Mouse (Mus musculus) adrenal gland, postnatal 25 days (tissue): ENCODE data around the gene Kprp. TPM values are rescaled to one million over a fixed set of nuclear protein-coding genes. Genes with fewer than 3 reads are reported as not detected.
"Not testable (repeated sequence)": the region's sequence is repeated elsewhere in the genome, so short reads cannot be mapped to it uniquely, and the experiment has no call there.

ENCODE experiments used
- DNase-seq: peaks from one replicate; pipeline ENCODE4 v3.0.0; 2021; ENCODE audit warnings: mixed read lengths
- long read RNA-seq: library from polyadenylated mRNA; stranded (forward); transcript quantifications from one replicate; pipeline ENCODE4 v2.0.0, GENCODE M21; 2021
- total RNA-seq: library from RNA; stranded (reverse); gene quantifications from 2 replicates; pipeline ENCODE4 v1.2.3, GENCODE M21; 2021

Gene Kprp
- not detected in 2 replicates for total RNA-seq
- long read RNA-seq = 0 reads

GRCm38 (mm10) chr3:92827108-92827507 is at the start of gene Kprp:
Gene Kprp, minus strand, starts transcription at chr3:92827247.
- no peak for DNase-seq

- DNase-seq = no peak
Measured at GRCm38 (mm10) chr3:92874180-92874579, 47.1 kb upstream of the Kprp start.

GRCm38 (mm10) chr3:92870116-92870515 is 43.1 kb upstream of the Kprp start, which contains the start of gene 2310050C09Rik:
Gene 2310050C09Rik, minus strand, starts transcription at chr3:92870216.
- no peak for DNase-seq

GRCm38 (mm10) chr3:92851186-92851585 is 24.1 kb upstream of the Kprp start, which contains the start of gene Lce1l:
Gene Lce1l, minus strand, starts transcription at chr3:92851286.
- DNase-seq = no peak

- DNase-seq = no peak
Measured at GRCm38 (mm10) chr3:92825808-92826207, 1.2 kb downstream of the Kprp start.

GRCm38 (mm10) chr3:92816036-92816435 is 11.0 kb downstream of the Kprp start:
- DNase-seq = not testable (repeated sequence)

GRCm38 (mm10) chr3:92815581-92815980 is 11.5 kb downstream of the Kprp start:
- no peak for DNase-seq

- DNase-seq = no peak
Measured at GRCm38 (mm10) chr3:92807791-92808190, 19.3 kb downstream of the Kprp start, which contains the start of gene Lce1k. Gene Lce1k, minus strand, starts transcription at chr3:92807891.

- no peak for DNase-seq
Measured at GRCm38 (mm10) chr3:92790414-92790813, 36.6 kb downstream of the Kprp start, which contains the start of gene Lce1j. Gene Lce1j, minus strand, starts transcription at chr3:92790514.

GRCm38 (mm10) chr3:92778799-92779198 is 48.2 kb downstream of the Kprp start, which contains the start of gene Lce1i:
Gene Lce1i, minus strand, starts transcription at chr3:92778899.
- no peak for DNase-seq

Other genes with a start within 250 kb of the Kprp start
- gene Smcp, start 238.2 kb downstream of the Kprp start, total RNA-seq = not detected in 2 replicates
- gene 2210017I01Rik, start 219.8 kb downstream of the Kprp start, total RNA-seq = not detected in 2 replicates
- not detected in 2 replicates for gene Lce6a, start 205.6 kb downstream of the Kprp start, total RNA-seq
- not detected in 2 replicates for gene Lce1a1, start 178.9 kb downstream of the Kprp start, total RNA-seq
- not detected in 2 replicates for gene Lce1b, start 170.3 kb downstream of the Kprp start, total RNA-seq
- gene Lce1a2, start 156.9 kb downstream of the Kprp start, total RNA-seq = not detected in 2 replicates
- gene Lce1c, start 148.0 kb downstream of the Kprp start, total RNA-seq = not detected in 2 replicates
- not detected in 2 replicates for gene Lce1d, start 140.0 kb downstream of the Kprp start, total RNA-seq
- not detected in 2 replicates for gene Lce1e, start 118.2 kb downstream of the Kprp start, total RNA-seq
- not detected in 2 replicates for gene Lce1f, start 106.9 kb downstream of the Kprp start, total RNA-seq
- not detected in 2 replicates for gene Gm38119, start 88.2 kb downstream of the Kprp start, total RNA-seq
- gene Lce1g, start 74.9 kb downstream of the Kprp start, total RNA-seq = not detected in 2 replicates
- gene Lce1h, start 62.2 kb downstream of the Kprp start, total RNA-seq = not detected in 2 replicates
- gene Lce1i, start 48.3 kb downstream of the Kprp start, total RNA-seq = not detected in 2 replicates
- not detected in 2 replicates for gene Lce1j, start 36.7 kb downstream of the Kprp start, total RNA-seq
- gene Lce1k, start 19.4 kb downstream of the Kprp start, total RNA-seq = not detected in 2 replicates
- not detected in 2 replicates for gene Lce1l, start 24.0 kb upstream of the Kprp start, total RNA-seq
- not detected in 2 replicates for gene 2310050C09Rik, start 43.0 kb upstream of the Kprp start, total RNA-seq
- not detected in 2 replicates for gene Lce3a, start 99.0 kb upstream of the Kprp start, total RNA-seq
- gene Lce3b, start 105.7 kb upstream of the Kprp start, total RNA-seq = not detected in 2 replicates
- gene Lce3c, start 117.2 kb upstream of the Kprp start, total RNA-seq = not detected in 2 replicates
- not detected in 2 replicates for gene Lce3d, start 130.1 kb upstream of the Kprp start, total RNA-seq
- not detected in 2 replicates for gene Lce3e, start 139.8 kb upstream of the Kprp start, total RNA-seq
- gene Lce3f, start 165.0 kb upstream of the Kprp start, total RNA-seq = not detected in 2 replicates
- not detected in 2 replicates for gene Crct1, start 188.4 kb upstream of the Kprp start, total RNA-seq
- not detected in 2 replicates for gene Lce1m, start 191.8 kb upstream of the Kprp start, total RNA-seq
- gene Gm4858, start 241.6 kb upstream of the Kprp start, total RNA-seq = not detected in 2 replicates